In the genomic region with DNA sequence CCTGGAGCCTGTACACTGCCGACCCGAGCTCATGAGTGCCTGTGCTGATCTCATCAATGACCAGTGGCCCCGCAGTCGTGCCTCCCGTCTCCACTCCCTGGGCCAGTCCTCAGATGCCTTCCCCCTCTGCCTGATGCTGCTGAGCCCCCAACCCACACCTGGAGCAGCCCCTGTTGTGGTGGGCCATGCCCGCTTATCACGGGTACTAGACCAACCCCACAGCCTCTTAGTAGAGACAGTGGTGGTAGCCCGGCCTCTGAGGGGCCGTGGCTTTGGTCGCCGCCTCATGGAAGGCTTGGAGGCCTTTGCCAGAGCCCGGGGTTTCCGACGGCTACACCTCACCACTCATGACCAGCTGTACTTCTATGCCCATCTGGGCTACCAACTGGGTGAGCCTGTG, we compare ENCODE assay signal across 25 mouse cellular contexts. TPM values are rescaled to one million over a fixed set of nuclear protein-coding genes. Genes with fewer than 3 reads are reported as not detected.
DNase-seq lines count a peak whose midpoint lies in the region; TF ChIP-seq lines count a peak whose summit lies in the region.
"Had no signal": no experiment of that assay in that cellular context is flagged by ENCODE, and none has a peak within 500 bp of the region (broad histone marks: within the 10 kb centered on the region; RNA-seq: fewer than 3 reads in every experiment).

No protein-coding gene starts in this region.

- H3K27ac ChIP-seq in heart, adult 2 months, result no peak overlapping the region
- H3K27ac ChIP-seq in liver, adult 2 months (replicated peaks; ENCODE audit: insufficient read depth, low read depth, low read length), result peak overlapping the region; percentile 13
- H3K27ac ChIP-seq in testis, adult 2 months (ENCODE audit: control insufficient read depth, insufficient read depth, low read depth, low read length), result no peak overlapping the region
- H3K27ac ChIP-seq: embryonic facial prominence, embryonic 10.5 days; embryonic facial prominence, embryonic 13.5 days; forebrain, embryonic 12.5 days; heart, embryonic 15.5 days; hindbrain, embryonic 15.5 days had no signal

- no peaks in the 10 kb centered on the region for H3K79me2 ChIP-seq in heart, adult 2 months (replicated peaks; ENCODE audit: control insufficient read depth, insufficient read depth, low read length)
- peaks cover 5% of the 10 kb centered on the region; the same call in 1 of the 2 replicates for H3K79me2 ChIP-seq in liver, adult 2 months (ENCODE audit: control insufficient read depth, insufficient read depth, low read length)
- H3K79me2 ChIP-seq in myocyte (ENCODE audit: control insufficient read depth, insufficient read depth), result peaks cover 10% of the 10 kb centered on the region

- no peak for TF ChIP-seq EP300 in heart, adult 2 months (IDR thresholded peaks at IDR 0.05; ENCODE audit: insufficient read depth, low read depth, low read length)

- no peak overlapping the region for H3K4me3 ChIP-seq in heart, adult 2 months
- H3K4me3 ChIP-seq in liver, adult 2 months (ENCODE audit: insufficient read depth, low read depth, low read length), result no peak overlapping the region
- H3K4me3 ChIP-seq in testis, adult 2 months (ENCODE audit: control insufficient read depth, low read depth, low read length), result peak overlapping the region; percentile 93; the same call in 1 of the 2 replicates
- H3K4me3 ChIP-seq in myocyte, result no peak overlapping the region
- H3K4me3 ChIP-seq: embryonic facial prominence, embryonic 13.5 days; forebrain, embryonic 12.5 days; heart, embryonic 12.5 days; heart, embryonic 15.5 days; hindbrain, embryonic 15.5 days had no signal

- TF ChIP-seq CTCF in heart, adult 2 months (IDR thresholded peaks at IDR 0.05), result no peak
- TF ChIP-seq CTCF in liver, adult 2 months (IDR thresholded peaks at IDR 0.05; ENCODE audit: low read depth, low read length), result no peak
- TF ChIP-seq CTCF in testis, adult 2 months (IDR thresholded peaks at IDR 0.05; ENCODE audit: control insufficient read depth, insufficient read depth, insufficient replicate concordance, low read depth, low read length), result no peak

- H3ac ChIP-seq in myocyte (ENCODE audit: control insufficient read depth, insufficient read length), result no peak overlapping the region

- H3K36me3 ChIP-seq in heart, adult 2 months (ENCODE audit: control insufficient read depth, insufficient read depth, low read length), result no peaks in the 10 kb centered on the region
- peaks cover 2% of the 10 kb centered on the region; the same call in 1 of the 2 replicates for H3K36me3 ChIP-seq in liver, adult 2 months (ENCODE audit: control insufficient read depth, insufficient read depth, low read length)
- H3K36me3 ChIP-seq in testis, adult 2 months (ENCODE audit: control insufficient read depth, insufficient read depth, low read length), result no peaks in the 10 kb centered on the region
- no peaks in the 10 kb centered on the region for H3K36me3 ChIP-seq in myocyte (ENCODE audit: control insufficient read depth, insufficient read depth)
- H3K36me3 ChIP-seq: hindbrain, embryonic 15.5 days had no signal

- intact Hi-C loops in heart, adult 2 months (cut with DNase I), result no loop called here

- H3K9ac ChIP-seq in heart, adult 2 months (ENCODE audit: low read depth, low read length), result no peak overlapping the region
- no peak overlapping the region for H3K9ac ChIP-seq in liver, adult 2 months (ENCODE audit: low read depth, low read length)
- H3K9ac ChIP-seq: embryonic facial prominence, embryonic 13.5 days; forebrain, embryonic 12.5 days; heart, embryonic 12.5 days; heart, embryonic 15.5 days; hindbrain, embryonic 15.5 days had no signal

- H3K4me1 ChIP-seq in heart, adult 2 months (ENCODE audit: control insufficient read depth, insufficient read depth, low read length), result peaks cover 9% of the 10 kb centered on the region
- H3K4me1 ChIP-seq in liver, adult 2 months (ENCODE audit: control insufficient read depth, insufficient read depth, low read length), result peaks cover 21% of the 10 kb centered on the region
- peaks cover 10% of the 10 kb centered on the region for H3K4me1 ChIP-seq in testis, adult 2 months (ENCODE audit: control insufficient read depth, insufficient read depth, low read length)

- 92% methylated on average over 14 of the region's 14 CpGs for WGBS in heart, adult 2 months
- WGBS in liver, adult 2 months, result 89% methylated on average over 14 of the region's 14 CpGs

- peak; percentile 94 for DNase-seq in heart, adult 11 months
- no peak for DNase-seq in heart, adult 2 months
- no peak for DNase-seq in liver, adult 2 months (ENCODE audit: extremely low read depth, low read depth, low spot score)
- DNase-seq in liver, result no peak
- DNase-seq in testis, postnatal 14 days (ENCODE audit: low spot score), result no peak
- no peak for DNase-seq in spleen, adult 12 weeks (ENCODE audit: low spot score)
- DNase-seq: adrenal gland, adult 8-10 months; adrenal gland, postnatal 25 days; cerebellum, adult 11-12 months; cerebellum, adult 8-10 months; cerebellum, postnatal 10 days; cerebellum, postnatal 36 days; embryo, embryonic 11 days; gastrocnemius, postnatal 10 days; gastrocnemius, postnatal 36 days; heart, postnatal 10 days; heart, postnatal 36 days had no signal

- no peaks in the 10 kb centered on the region for H3K27me3 ChIP-seq in heart, adult 2 months (ENCODE audit: control insufficient read depth, insufficient read depth, low read length)
- no peaks in the 10 kb centered on the region for H3K27me3 ChIP-seq in liver, adult 2 months (ENCODE audit: control insufficient read depth, insufficient read depth, low read length)
- H3K27me3 ChIP-seq in testis, adult 2 months (ENCODE audit: control insufficient read depth, insufficient read depth, low read length), result no peaks in the 10 kb centered on the region
- H3K27me3 ChIP-seq in myocyte (ENCODE audit: control insufficient read depth, insufficient read depth, insufficient read length), result no peaks in the 10 kb centered on the region
- H3K27me3 ChIP-seq: embryonic facial prominence, embryonic 13.5 days; forebrain, embryonic 12.5 days; heart, embryonic 12.5 days; heart, embryonic 15.5 days; hindbrain, embryonic 15.5 days had no signal

- no peak overlapping the region for H3K4me2 ChIP-seq in myocyte (ENCODE audit: low read depth)
- H3K4me2 ChIP-seq: forebrain, embryonic 12.5 days; heart, embryonic 12.5 days; heart, embryonic 15.5 days; hindbrain, embryonic 15.5 days had no signal

- TF ChIP-seq POLR2A in heart, adult 2 months (IDR thresholded peaks at IDR 0.05; ENCODE audit: insufficient read depth, low read depth, low read length), result no peak
- no peak for TF ChIP-seq POLR2A in liver, adult 2 months (IDR thresholded peaks at IDR 0.05; ENCODE audit: extremely low read depth, insufficient read depth, low read length)
- no peak for TF ChIP-seq POLR2A in testis, adult 2 months (IDR thresholded peaks at IDR 0.05; ENCODE audit: control insufficient read depth, low read depth, low read length)
- no peak for TF ChIP-seq POLR2A in myocyte (IDR thresholded peaks at IDR 0.05; ENCODE audit: insufficient read length, low read depth)

TF ChIP-seq in myocyte, 11 proteins besides CTCF, POLR2A, EP300 and RAD21:
- TF ChIP-seq POLR2AphosphoS2 (IDR thresholded peaks at IDR 0.05; ENCODE audit: insufficient read length, low read depth), result peak; percentile 24
- TF ChIP-seq REST (IDR thresholded peaks at IDR 0.05; ENCODE audit: insufficient read depth, insufficient read length), result no peak

RNA-seq across cellular contexts. Expression of a gene that starts 2.6 kb away (rescaled TPM):
- total RNA-seq in heart, adult 2 months (2021), result under 1 TPM; 0.29 to 0.34 TPM
- polyA plus RNA-seq in heart, adult 2 months (2012; rRNA removed), result 0.26 and 0.31 TPM in 2 replicates
- total RNA-seq in liver, adult 2 months (2014; rRNA removed), result 0.13 and 0.18 TPM in 2 replicates
- 0.29 and 0.54 TPM in 2 replicates for polyA plus RNA-seq in liver, adult 2 months (2012; rRNA removed)
- 1.6 and 1.8 TPM in 2 replicates for polyA plus RNA-seq in testis, adult 2 months (2012; rRNA removed)
- polyA plus RNA-seq in myocyte (2012; fragmentation: generic; extraction: Trizol), result 0.43 TPM

RNA-seq across cellular contexts. Expression of a gene that starts 4.3 kb away (rescaled TPM):
- total RNA-seq in heart, adult 2 months (2021), result 10 to 100 TPM; 39.9 to 51.4 TPM
- polyA plus RNA-seq in heart, adult 2 months (2012; rRNA removed), result 43.7 and 54.5 TPM in 2 replicates
- 21.5 and 32.2 TPM in 2 replicates for total RNA-seq in liver, adult 2 months (2014; rRNA removed)
- 54.6 and 56.2 TPM in 2 replicates for polyA plus RNA-seq in liver, adult 2 months (2012; rRNA removed)
- polyA plus RNA-seq in testis, adult 2 months (2012; rRNA removed), result 16.4 and 20.5 TPM in 2 replicates
- polyA plus RNA-seq in myocyte (2012; fragmentation: generic; extraction: Trizol), result 29.4 TPM

RNA-seq across cellular contexts. Expression of a gene that starts 4.5 kb away (rescaled TPM):
- total RNA-seq in heart, adult 2 months (2021), result 10 to 100 TPM; 14.9 to 17.4 TPM
- polyA plus RNA-seq in heart, adult 2 months (2012; rRNA removed), result 30.0 and 45.4 TPM in 2 replicates
- 12.3 and 12.8 TPM in 2 replicates for total RNA-seq in liver, adult 2 months (2014; rRNA removed)
- 88.5 and 130 TPM in 2 replicates for polyA plus RNA-seq in liver, adult 2 months (2012; rRNA removed)
- polyA plus RNA-seq in testis, adult 2 months (2012; rRNA removed), result 136 and 139 TPM in 2 replicates
- 13.8 TPM for polyA plus RNA-seq in myocyte (2012; fragmentation: generic; extraction: Trizol)

RNA-seq across cellular contexts. Expression of a gene that starts 6.4 kb away (rescaled TPM):
- total RNA-seq in heart, adult 2 months (2021), result 1 to 10 TPM; 5.1 to 5.9 TPM
- polyA plus RNA-seq in heart, adult 2 months (2012; rRNA removed), result 6.9 and 8.2 TPM in 2 replicates
- total RNA-seq in liver, adult 2 months (2014; rRNA removed), result 33.2 TPM in 2 replicates
- polyA plus RNA-seq in liver, adult 2 months (2012; rRNA removed), result 35.1 and 43.4 TPM in 2 replicates
- polyA plus RNA-seq in testis, adult 2 months (2012; rRNA removed), result 4.0 and 5.0 TPM in 2 replicates
- 3.3 TPM for polyA plus RNA-seq in myocyte (2012; fragmentation: generic; extraction: Trizol)

RNA-seq across cellular contexts. Expression of a gene that starts 15.4 kb away (rescaled TPM):
- 10 to 100 TPM; 40.8 to 43.6 TPM for total RNA-seq in heart, adult 2 months (2021)
- 39.2 and 40.2 TPM in 2 replicates for polyA plus RNA-seq in heart, adult 2 months (2012; rRNA removed)
- 38.4 and 49.0 TPM in 2 replicates for total RNA-seq in liver, adult 2 months (2014; rRNA removed)
- 64.1 and 66.3 TPM in 2 replicates for polyA plus RNA-seq in liver, adult 2 months (2012; rRNA removed)
- polyA plus RNA-seq in testis, adult 2 months (2012; rRNA removed), result 6.4 and 6.5 TPM in 2 replicates
- polyA plus RNA-seq in myocyte (2012; fragmentation: generic; extraction: Trizol), result 34.2 TPM
